Mouse (Mus musculus): ENCODE measurements around the gene Prmt9.
A peak's percentile ranks its signal among the peaks of the same experiment; 100 is the strongest.

DNA sequence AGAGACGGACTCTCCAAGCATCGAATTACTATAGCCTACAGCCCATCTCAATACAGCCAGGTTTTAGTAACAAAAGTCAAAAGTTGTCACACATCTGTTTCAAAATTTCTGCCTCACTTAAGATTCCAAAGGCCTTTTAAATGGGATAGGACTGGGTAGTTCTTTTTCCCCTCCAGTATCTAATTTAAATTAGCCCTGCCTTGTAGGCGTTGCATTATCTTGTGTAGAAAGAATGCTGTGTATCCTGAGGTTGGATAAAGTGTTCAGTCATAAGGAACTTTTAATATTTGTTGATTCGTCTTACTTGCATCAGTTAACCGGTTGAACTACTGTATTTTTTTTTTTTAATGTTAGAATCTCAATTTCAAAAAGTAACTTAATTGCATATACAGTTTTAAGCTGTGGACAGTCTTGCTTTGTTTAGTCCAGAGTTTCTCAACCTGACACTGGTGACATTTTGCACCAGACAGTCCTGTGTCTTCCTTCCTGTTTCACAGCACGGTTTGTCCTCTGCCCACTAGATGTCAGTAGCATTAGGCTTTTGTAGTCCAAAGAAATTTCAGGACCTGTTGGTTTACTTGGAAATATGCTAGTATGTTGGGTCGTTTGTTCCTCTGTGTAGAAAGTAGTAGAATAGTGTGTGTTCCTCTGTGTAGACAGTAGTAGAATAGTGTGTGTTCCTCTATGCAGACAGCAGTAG, 834 bp downstream of the Prmt9 start:
- TF ChIP-seq TAL1 (conservative IDR thresholded peaks at IDR 0.05; ENCODE audit: low read depth, low read length), result no peak
- TF ChIP-seq GATA1 (IDR thresholded peaks at IDR 0.05; ENCODE audit: borderline replicate concordance, low read length), result no peak
- peak; percentile 19; the same call in 1 of the 2 replicates for TF ChIP-seq CTCF (IDR thresholded peaks at IDR 0.05; ENCODE audit: low read depth, low read length)
- no peak for TF ChIP-seq GATA2 (IDR thresholded peaks at IDR 0.05; ENCODE audit: borderline replicate concordance, low read depth, low read length)
